Mouse (Mus musculus): ENCODE measurements around the gene Meiob. TPM values are rescaled to one million over a fixed set of nuclear protein-coding genes. Genes with fewer than 3 reads are reported as not detected.

Meiob gene
- polyA plus RNA-seq, 1 experiment: 1.9 TPM

GRCm38 (mm10) chr17:24799476-24799875, 4.6 kb upstream of the Meiob start:
- Histone ChIP-seq H3K27ac (replicated peaks; ENCODE audit: low read depth, low read length) (no peak overlapping the region), H3K4me1 (ENCODE audit: control insufficient read depth, insufficient read depth, insufficient read length, low read length) (no peaks in the 10 kb centered on the region), H3K4me3 (ENCODE audit: insufficient read depth, low read depth, low read length) (no peak overlapping the region)

- no peak overlapping the region for H3K4me3 ChIP-seq (ENCODE audit: insufficient read depth, low read depth, low read length)
- H3K4me1 ChIP-seq (ENCODE audit: control insufficient read depth, insufficient read depth, insufficient read length, low read length): no peaks in the 10 kb centered on the region
Measured at GRCm38 (mm10) chr17:24800524-24800923, 3.6 kb upstream of the Meiob start.

GRCm38 (mm10) chr17:24811211-24811610, 7.1 kb downstream of the Meiob start:
- Histone ChIP-seq H3K27ac (replicated peaks; ENCODE audit: low read depth, low read length) (no peak overlapping the region), H3K4me3 (ENCODE audit: insufficient read depth, low read depth, low read length) (no peak overlapping the region), H3K4me1 (ENCODE audit: control insufficient read depth, insufficient read depth, insufficient read length, low read length) (no peaks in the 10 kb centered on the region)

More at GRCm38 (mm10) chr17:24800524-24800923, 3.6 kb upstream of the Meiob start:
- H3K27ac ChIP-seq (replicated peaks; ENCODE audit: low read depth, low read length): no peak overlapping the region

GRCm38 (mm10) chr17:24812215-24812614, 8.1 kb downstream of the Meiob start:
- no peak overlapping the region for H3K27ac ChIP-seq (replicated peaks; ENCODE audit: low read depth, low read length)
- H3K4me1 ChIP-seq (ENCODE audit: control insufficient read depth, insufficient read depth, insufficient read length, low read length): no peaks in the 10 kb centered on the region
- H3K4me3 ChIP-seq (ENCODE audit: insufficient read depth, low read depth, low read length): no peak overlapping the region

GRCm38 (mm10) chr17:24815256-24815655, 11.2 kb downstream of the Meiob start:
- Histone ChIP-seq H3K27ac (replicated peaks; ENCODE audit: low read depth, low read length) (no peak overlapping the region), H3K4me1 (ENCODE audit: control insufficient read depth, insufficient read depth, insufficient read length, low read length) (no peaks in the 10 kb centered on the region)

GRCm38 (mm10) chr17:24817503-24817902, 13.4 kb downstream of the Meiob start:
- Histone ChIP-seq H3K27ac (replicated peaks; ENCODE audit: low read depth, low read length) (peak overlapping the region; percentile 59; the same call in 1 of the 2 replicates), H3K4me3 (ENCODE audit: insufficient read depth, low read depth, low read length) (no peak overlapping the region)

More at GRCm38 (mm10) chr17:24815256-24815655, 11.2 kb downstream of the Meiob start:
- H3K4me3 ChIP-seq (ENCODE audit: insufficient read depth, low read depth, low read length): no peak overlapping the region

GRCm38 (mm10) chr17:24818172-24818571, 14.1 kb downstream of the Meiob start:
- H3K4me3 ChIP-seq (ENCODE audit: insufficient read depth, low read depth, low read length): no peak overlapping the region
- H3K27ac ChIP-seq (replicated peaks; ENCODE audit: low read depth, low read length): peak overlapping the region; percentile 68
- no peaks in the 10 kb centered on the region for H3K4me1 ChIP-seq (ENCODE audit: control insufficient read depth, insufficient read depth, insufficient read length, low read length)

More at GRCm38 (mm10) chr17:24817503-24817902, 13.4 kb downstream of the Meiob start:
- no peaks in the 10 kb centered on the region for H3K4me1 ChIP-seq (ENCODE audit: control insufficient read depth, insufficient read depth, insufficient read length, low read length)

- no peak overlapping the region for H3K4me3 ChIP-seq (ENCODE audit: insufficient read depth, low read depth, low read length)
- H3K4me1 ChIP-seq (ENCODE audit: control insufficient read depth, insufficient read depth, insufficient read length, low read length): no peaks in the 10 kb centered on the region
- H3K27ac ChIP-seq (replicated peaks; ENCODE audit: low read depth, low read length): no peak overlapping the region
Measured at GRCm38 (mm10) chr17:24819469-24819868, 15.4 kb downstream of the Meiob start.

GRCm38 (mm10) chr17:24821351-24822280, 17.5 kb downstream of the Meiob start:
- H3K4me1 ChIP-seq (ENCODE audit: control insufficient read depth, insufficient read depth, insufficient read length, low read length): no peaks in the 10 kb centered on the region
- H3K4me3 ChIP-seq (ENCODE audit: insufficient read depth, low read depth, low read length): no peak overlapping the region
- H3K27ac ChIP-seq (replicated peaks; ENCODE audit: low read depth, low read length): 0 out of 2 replicates have a peak overlapping the region, but pooled peaks have one; percentile 23

GRCm38 (mm10) chr17:24839842-24840241, 35.8 kb downstream of the Meiob start, which contains the start of gene Hagh:
Gene Hagh (plus strand): TSS chr17:24840143.
- Histone ChIP-seq H3K27ac (replicated peaks; ENCODE audit: low read depth, low read length) (no peak within 1 kb of the TSS), H3K4me1 (ENCODE audit: control insufficient read depth, insufficient read depth, insufficient read length, low read length) (no peaks in the 10 kb centered on the region), H3K4me3 (ENCODE audit: insufficient read depth, low read depth, low read length) (no peak within 1 kb of the TSS)

GRCm38 (mm10) chr17:24840341-24840740, 36.3 kb downstream of the Meiob start:
- H3K27ac ChIP-seq (replicated peaks; ENCODE audit: low read depth, low read length): no peak overlapping the region
- no peaks in the 10 kb centered on the region for H3K4me1 ChIP-seq (ENCODE audit: control insufficient read depth, insufficient read depth, insufficient read length, low read length)
- H3K4me3 ChIP-seq (ENCODE audit: insufficient read depth, low read depth, low read length): no peak overlapping the region

- no peak overlapping the region for H3K4me3 ChIP-seq (ENCODE audit: insufficient read depth, low read depth, low read length)
Measured at GRCm38 (mm10) chr17:24841133-24841532, 37.0 kb downstream of the Meiob start.

GRCm38 (mm10) chr17:24842631-24843030, 38.5 kb downstream of the Meiob start:
- Histone ChIP-seq H3K4me3 (ENCODE audit: insufficient read depth, low read depth, low read length) (no peak overlapping the region), H3K27ac (replicated peaks; ENCODE audit: low read depth, low read length) (no peak overlapping the region), H3K4me1 (ENCODE audit: control insufficient read depth, insufficient read depth, insufficient read length, low read length) (no peaks in the 10 kb centered on the region)

More at GRCm38 (mm10) chr17:24841133-24841532, 37.0 kb downstream of the Meiob start:
- Histone ChIP-seq H3K4me1 (ENCODE audit: control insufficient read depth, insufficient read depth, insufficient read length, low read length) (no peaks in the 10 kb centered on the region), H3K27ac (replicated peaks; ENCODE audit: low read depth, low read length) (no peak overlapping the region)

GRCm38 (mm10) chr17:24844525-24844924, 40.4 kb downstream of the Meiob start:
- Histone ChIP-seq H3K4me3 (ENCODE audit: insufficient read depth, low read depth, low read length) (no peak overlapping the region), H3K27ac (replicated peaks; ENCODE audit: low read depth, low read length) (no peak overlapping the region)

GRCm38 (mm10) chr17:24847386-24847785, 43.3 kb downstream of the Meiob start:
- Histone ChIP-seq H3K27ac (replicated peaks; ENCODE audit: low read depth, low read length) (no peak overlapping the region), H3K4me1 (ENCODE audit: control insufficient read depth, insufficient read depth, insufficient read length, low read length) (no peaks in the 10 kb centered on the region), H3K4me3 (ENCODE audit: insufficient read depth, low read depth, low read length) (no peak overlapping the region)

More at GRCm38 (mm10) chr17:24844525-24844924, 40.4 kb downstream of the Meiob start:
- H3K4me1 ChIP-seq (ENCODE audit: control insufficient read depth, insufficient read depth, insufficient read length, low read length): no peaks in the 10 kb centered on the region

All from brown adipose tissue, adult 24 weeks (tissue).